Mouse (Mus musculus) liver, embryonic 14.5 days (tissue): Measurements from ENCODE around the gene Myf6.

ENCODE experiments used
- CTCF ChIP-seq: IDR thresholded peaks from 2 replicates; pipeline ENCODE4 v1.5.1; 2016; ENCODE audit warnings: antibody characterized with exemption, low read depth, control low read depth
- EP300 ChIP-seq: IDR thresholded peaks from 2 replicates; pipeline ENCODE4 v1.6.1; 2016; ENCODE audit warnings: antibody characterized with exemption, low read depth

GRCm38 (mm10) chr10:107485870-107486269, 8.7 kb downstream of the Myf6 start, which contains the start of gene Myf5:
- TF ChIP-seq CTCF: no peak
- no peak for TF ChIP-seq EP300
